Mouse (Mus musculus): ENCODE results near the gene Proca1.

The Proca1 gene

DNA sequence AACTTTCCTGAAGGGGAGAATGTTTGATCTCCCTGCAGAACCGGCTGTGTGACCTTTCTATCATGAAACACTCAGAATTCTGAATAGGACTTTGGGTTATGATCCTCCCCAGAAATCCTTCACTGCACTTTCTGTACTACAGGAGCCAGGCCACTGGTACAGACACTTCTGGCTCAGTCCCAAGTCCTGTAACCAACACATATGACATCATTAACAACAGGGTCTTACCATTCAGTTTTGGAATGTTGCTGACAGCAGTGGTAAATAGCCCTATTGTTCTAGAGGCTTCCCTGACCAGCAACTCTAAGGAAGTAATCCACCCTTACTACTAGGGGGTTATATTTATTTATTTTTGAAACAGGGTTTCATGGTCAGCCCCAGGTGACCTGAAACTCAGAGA lies at the start of gene Proca1:
Gene Proca1 (plus strand): TSS at position 280 of the 400 bp plus-strand sequence.
- DNase-seq = no peak

DNA sequence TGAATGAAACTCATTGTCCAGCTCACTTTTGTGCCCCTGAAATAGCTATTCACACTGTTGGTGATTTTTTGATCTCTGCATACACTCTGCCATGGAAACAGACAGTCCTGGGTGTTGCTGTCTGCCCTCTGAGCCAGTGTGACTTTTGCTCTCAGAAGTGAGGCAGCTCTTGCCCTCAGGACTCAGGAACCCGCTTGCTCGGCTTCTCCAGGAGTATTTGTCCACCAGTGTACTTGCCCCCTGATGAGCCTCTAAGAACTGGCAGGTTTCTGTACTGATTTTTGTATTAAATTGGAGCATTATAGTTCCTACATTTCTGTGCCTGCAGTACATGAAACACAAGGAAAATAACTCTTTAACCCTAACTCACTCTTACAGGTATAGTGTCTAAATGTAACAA lies 49.7 kb upstream of the Proca1 start:
- no peak for DNase-seq

DNA sequence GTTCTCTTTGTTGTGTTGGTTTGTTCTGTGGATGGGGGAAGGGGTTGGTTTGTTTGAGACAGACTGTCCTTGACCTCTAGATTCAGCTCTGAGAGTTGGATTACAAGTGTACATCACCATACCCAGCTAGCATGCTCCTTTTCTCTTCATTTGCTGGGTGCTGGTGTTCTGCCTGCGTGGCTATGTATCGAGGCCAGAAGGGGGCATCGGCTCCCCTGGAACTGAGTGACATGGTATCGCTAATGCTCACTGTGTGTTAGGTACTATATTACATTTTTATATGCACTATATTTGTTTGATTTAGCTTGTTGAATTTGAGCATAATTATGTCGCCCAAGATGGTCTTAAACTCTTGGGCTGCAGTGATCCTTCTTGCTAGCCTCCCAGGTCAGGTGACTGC lies 47.0 kb upstream of the Proca1 start:
- no peak for DNase-seq

DNA sequence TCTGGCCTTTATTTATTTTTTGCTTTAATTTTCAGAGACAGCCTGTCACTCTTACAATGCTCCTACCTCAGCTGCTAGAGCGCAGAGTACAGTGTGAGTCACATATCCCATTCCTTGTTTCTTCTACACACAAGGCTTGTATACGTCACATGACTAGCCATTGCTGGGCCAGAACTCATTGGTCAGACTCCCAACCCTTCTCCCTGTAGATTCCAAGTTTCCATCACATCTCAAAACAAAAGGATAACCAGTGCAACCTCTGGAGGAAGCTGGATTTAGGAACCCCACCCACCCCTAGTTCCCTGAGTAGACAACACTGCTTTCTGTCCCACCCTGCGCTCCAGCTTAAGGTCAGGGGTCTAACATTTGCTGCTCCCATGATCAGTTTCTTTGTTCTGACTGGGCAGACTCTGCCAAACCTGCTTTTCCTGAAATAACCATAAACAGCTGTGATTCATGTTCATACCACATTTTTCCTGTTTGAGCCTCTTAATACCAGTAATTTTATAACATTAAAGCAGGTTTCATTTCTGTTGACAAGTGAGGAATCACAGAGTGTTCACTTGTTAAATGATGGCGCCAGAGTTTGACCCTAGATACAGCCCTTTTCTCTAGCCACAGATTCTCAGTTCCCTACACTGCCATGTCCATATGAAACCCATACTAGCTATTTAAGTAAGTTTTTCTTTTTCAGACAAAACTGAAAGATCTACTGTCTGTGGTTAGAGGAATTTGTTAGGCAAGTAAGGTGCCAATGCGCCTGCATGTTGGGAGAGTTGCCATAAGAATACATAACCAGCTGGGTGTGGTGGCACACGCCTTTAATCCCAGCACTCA lies 46.3 kb upstream of the Proca1 start:
- no peak for DNase-seq

DNA sequence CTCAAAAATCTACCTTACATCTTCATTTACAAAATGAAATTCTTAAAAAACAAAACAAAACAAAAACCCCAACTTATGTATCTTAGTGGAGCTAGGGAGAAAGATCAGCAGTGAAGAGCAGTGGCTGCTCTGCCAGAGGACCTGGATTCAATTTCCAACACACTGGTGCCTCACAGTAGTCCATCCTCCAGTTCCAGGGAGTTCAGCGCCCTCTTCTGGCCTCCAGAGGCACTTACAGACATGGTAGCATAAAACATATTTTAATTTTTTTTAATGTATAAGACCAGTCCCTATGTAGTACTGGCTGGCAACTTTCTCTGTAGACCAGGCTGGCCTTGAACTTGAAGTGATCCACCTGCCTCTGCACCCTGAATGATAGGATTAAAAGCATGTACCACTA lies 42.0 kb upstream of the Proca1 start:
- no peak for DNase-seq

DNA sequence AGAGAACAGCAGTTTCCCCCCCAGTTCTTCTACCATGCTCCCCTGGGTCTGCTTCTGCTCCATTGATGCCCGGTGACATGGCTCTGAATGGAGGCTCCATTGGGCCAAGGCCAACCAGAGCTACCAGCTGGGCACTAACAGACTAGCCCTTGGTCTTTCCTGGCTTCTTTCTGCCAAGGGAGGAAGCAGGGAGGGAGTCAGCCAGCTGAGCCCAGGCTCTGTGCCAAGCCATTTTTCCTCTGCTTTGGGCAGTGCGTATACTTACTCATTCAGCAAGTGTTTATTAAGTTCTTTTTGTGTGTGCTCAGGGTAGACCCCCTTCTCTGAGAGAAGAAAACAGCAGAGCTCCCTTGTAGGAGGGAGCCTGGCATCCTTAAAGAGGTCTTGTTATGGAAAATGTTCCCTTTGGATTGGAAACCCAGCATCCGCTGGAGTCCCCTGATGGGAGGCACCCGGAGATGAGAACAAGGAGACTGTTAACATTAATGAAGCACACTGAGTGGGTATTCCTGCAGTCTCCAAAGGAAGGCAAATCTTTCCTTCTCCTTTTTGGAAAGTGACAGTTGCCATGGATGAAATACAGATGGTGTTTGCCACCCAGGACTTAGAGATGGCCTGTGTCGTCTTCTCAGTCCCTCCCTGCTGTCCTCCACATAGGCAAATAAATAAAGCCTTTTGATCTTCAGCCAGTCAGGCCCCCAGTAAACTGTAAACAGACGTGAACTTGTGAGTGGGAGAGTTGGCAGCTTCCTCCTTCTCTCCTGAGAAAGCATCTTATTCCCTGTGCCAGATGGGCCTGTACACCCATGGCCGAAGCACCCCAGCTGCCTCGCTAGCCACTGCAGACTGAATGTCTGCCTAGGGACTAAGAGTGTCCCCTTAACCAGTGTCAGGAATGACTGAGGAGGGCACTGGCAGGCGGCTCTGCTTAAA lies 40.6 kb upstream of the Proca1 start:
- no peak for DNase-seq

DNA sequence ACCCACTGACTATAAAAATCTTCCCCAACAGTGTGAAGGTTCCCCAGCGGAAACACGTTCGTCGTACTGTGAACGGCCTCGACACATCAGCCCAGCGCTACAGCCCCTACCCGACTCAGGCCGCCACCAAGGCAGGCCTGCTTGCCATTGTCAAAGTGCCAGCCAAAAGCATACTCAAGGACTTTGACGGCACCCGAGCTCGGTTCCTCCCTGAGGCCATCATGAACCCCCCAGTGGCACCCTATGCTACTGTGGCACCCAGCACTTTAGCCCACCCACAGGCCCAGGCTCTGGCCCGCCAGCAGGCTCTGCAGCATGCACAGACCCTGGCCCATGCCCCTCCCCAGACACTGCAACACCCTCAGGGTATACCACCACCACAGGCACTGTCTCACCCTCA lies 39.4 kb upstream of the Proca1 start:
- DNase-seq = no peak

DNA sequence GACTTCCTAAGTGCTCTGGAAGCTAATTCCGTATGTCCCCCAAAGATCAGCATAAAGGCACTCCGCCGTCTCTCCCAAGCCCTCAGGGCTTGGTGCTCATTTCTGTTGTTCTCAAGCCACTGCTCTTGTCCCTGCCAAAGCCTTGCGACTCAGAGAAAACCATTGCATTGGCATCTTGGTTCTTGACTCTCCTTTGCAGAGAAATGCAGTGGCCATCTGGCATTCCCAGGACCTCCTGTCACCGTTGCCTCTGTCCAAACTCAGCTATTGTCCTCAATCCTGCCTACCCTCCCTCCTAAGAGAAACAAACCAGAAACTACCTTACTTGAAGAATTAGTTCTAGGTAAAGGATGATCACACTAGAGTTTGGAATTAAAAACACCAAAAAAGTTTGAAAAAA lies 37.5 kb upstream of the Proca1 start:
- DNase-seq = no peak

DNA sequence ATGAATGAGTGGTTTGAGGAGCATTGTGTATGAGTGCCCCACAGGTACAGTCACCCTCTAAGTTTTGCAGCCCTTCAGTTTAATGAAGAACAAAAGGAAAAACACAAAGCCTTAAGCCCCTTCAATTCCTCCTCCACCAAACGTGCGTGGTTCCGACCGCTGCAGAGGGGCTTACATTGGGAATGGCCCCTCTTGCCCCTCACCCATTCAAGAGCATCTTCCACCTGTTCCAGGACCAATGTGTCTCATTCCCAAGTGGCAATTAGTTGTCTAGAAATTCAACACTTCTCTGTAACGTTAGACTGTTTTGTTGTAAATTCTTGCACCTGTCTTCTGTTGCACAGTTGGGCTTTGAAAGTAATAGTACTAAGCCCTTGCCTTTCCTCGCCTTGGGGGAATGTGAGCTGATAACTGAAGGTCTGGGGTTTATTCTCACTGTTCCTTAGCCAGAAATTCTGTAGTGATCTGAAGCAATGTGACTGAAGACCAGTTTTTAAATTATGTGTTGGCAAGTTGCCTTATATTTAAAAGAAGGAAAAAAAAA lies 37.0 kb upstream of the Proca1 start:
- no peak for DNase-seq

DNA sequence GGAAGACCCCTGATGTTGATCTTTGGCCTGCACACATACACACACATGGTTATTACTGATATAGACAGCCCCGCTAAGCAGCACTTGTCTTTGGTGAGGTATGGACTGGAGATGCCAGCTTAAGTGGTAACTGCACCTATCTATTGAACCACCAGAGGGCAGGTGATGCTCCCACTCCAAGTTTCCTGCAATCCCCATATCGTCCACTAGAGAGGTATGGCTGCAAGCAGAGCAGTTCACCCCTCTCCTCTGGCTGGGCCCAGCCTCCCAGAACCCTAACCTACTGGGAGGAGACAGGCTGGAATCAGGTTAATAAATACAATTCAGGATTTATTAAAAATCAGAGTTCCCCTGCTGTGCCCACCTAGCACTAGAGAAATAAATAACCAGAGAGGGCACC lies 34.1 kb upstream of the Proca1 start:
- DNase-seq = peak; percentile 86

DNA sequence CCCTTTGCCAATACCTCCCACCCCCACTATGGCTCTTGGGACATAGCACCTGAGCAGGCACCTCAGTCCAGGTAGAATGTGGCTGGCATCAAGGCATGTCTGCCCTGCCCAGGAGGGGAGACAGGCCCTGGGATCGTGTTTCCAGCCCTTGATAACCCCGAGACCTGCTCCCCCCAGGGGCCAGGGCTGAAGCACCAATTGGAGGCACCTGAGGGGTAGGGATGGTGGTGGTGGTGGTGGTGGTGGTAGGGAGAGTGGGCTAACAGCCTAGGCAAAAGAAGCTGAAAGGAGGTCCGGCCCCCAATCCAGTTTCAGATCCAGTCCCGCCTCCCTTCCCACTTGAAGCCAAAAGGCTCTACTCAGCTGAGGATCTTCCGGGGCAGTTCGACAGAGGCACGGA lies 33.6 kb upstream of the Proca1 start:
- no peak for DNase-seq

DNA sequence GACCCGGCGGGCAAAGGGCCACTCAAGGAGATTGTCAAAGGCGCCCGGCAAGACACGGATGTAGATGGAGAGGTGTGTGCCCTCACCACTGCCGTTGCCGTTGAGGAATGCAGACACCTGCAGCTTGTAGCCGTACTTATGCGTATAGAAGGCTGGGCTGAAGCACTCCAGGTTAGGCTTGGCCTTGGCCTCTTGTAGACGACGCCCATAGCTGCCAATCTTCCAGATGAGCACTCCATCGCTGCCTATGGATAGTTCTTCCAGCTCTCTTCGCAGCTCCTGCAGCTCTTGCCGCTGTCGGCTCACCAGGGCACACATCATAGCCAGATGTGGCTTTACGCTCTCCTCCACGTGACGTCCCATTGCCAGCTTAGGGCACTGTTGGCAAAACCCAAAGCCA lies 33.0 kb upstream of the Proca1 start:
- no peak for DNase-seq

DNA sequence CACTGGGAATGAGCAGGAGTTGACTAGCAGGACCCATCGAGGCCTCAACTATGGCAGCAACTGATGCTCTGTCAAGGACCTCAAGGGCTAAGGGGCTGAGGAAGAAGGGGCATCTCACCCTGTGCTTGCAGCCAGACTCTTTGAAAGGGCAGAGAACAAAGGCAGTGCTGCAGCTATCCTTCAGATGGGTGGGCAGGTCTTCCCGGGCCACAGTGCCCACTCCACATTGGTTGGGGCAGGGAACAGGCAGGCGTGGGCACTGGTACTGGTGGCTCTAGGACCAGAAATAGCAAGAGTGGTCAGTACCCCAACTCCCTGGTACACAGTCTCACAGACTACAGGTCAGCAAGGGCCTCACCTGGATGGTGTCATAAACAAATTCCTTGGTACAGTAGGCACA lies 32.5 kb upstream of the Proca1 start:
- no peak for DNase-seq

DNA sequence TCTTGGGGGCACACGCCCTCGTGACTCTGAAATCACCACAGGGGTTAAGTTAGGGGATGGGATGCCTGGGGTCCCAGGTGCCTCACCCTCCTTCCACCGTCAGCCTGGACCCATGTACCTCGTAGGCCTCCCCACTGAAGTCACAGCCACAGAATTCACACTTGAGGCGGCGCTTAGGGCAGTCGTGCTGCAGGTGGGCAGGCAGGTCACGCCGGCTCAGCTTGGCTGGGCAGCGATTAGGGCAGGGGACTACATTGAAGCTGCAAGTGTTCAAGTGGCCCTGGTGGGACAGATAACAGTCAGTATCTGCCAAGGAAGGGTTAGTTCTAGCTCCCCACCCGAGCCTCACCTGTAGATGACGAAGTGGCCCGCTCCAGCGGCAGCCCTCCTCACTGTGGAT lies 32.0 kb upstream of the Proca1 start:
- DNase-seq = no peak

DNA sequence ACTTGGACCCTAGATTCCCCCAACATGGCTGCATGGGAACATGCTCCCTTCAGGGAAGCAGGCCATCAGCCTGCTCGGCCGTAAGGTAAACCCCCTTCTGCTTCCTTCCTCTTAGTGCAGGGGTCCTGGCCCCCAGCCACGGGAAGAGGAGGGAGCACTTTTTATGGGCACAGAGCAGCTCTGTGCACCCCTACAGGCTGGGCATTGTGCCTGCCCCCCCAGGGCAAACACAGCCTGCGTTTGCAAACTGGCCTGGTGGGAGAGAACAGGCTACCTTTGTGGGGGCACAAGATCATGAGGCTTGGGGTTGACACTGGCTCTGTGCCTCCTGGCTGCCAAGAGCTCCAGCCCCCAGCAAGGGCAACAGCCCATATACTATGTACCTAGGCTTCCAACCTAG lies 31.2 kb upstream of the Proca1 start:
- no peak for DNase-seq

DNA sequence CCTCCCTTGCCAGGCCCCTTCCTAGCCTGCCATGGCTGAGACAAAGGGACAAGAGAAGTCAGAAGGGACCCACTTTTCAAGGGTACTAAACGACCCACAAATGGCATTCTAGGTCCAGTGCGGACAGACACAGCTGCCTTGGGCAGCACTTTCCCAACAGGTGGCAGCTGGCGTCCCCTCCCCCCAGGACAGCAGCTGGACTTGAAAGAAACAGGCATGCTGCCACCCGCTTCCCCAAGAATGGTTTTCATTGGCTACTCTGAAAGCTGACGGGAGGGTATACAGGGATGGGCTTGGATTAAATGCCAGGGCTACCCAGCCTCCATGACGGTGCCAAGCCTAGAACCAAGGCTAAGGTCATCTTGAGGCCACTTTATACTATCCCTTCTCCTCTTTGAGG lies 30.7 kb upstream of the Proca1 start:
- DNase-seq = no peak

DNA sequence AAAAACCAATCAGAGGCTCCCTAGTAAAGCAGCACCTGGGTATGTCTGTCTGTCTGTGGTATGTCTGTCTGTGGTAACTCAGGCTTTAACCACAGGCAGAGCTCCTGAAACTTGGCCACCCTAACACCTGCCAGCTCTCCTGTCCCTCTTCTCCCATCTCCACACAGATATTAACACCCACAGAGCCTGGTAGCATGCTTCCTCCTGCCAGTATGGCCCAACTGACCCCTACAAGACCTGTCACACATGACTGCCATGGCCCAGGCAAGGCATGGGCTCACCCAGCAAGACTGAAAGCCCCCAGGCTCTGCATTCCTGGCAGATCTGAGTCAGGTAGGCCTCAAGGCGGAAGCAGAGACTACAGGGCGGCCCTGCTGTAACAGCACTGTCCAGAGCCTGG lies 30.1 kb upstream of the Proca1 start:
- DNase-seq = no peak

DNA sequence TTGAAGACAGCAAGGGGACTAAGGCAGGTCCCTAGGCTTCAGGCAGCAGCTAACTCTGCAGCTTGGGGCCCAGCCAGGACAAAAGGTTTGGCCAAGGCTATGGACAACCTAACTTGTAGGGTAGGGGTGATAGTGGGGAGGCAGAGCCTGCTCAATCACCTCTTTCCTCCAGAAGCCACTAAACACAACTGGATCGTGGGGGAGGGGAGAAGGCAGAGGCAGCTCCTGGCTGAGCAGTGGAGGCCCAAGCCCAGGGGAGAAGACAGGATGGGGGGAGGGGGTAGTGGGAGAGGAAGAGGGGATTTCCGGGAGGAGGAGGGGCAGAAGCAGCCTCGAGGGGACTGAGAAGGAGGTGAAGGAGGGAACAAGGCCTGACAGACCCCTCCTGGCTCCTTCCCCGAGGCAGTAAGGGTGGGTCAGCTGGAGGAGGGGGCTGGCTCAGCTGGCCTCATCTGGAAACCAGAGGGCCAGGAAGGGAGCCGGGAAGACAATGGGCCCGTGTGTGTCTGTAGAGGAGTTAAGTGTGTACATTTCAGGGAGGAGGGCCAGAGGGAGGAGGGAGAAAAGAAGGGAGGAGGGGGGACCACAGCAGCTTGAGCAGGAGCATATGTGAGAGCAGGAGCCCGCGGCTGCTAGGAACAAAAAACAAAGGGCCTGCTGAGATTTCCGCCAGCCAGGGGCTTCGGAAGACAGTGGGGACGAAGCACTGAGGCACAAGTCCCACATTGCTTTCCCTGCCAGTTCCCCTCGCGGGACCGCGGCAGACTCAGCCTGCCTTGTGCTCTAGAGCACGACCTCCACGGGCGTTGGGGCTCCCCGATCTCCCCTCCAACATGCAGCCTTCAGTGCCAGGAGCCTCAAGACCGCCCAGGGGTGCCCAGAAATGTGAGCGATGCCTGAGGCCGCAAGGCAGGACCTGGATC lies 29.2 kb upstream of the Proca1 start:
- DNase-seq = peak; percentile 76

DNA sequence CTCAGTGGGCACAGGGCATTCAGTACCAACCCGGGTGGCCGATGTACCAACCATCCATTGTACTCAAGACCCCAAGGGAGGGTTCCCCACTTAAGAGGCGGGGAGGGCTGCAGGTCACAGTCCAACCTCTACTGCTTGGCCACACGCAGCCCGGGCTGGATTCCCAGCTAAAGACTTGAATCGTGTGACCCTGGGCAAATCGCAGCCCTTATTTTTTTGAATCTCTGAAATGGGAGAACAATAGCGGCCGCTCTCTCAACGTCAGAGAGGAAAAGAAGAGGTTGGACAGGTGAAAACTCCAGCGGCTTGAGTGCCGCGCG lies 28.6 kb upstream of the Proca1 start:
- no peak for DNase-seq

DNA sequence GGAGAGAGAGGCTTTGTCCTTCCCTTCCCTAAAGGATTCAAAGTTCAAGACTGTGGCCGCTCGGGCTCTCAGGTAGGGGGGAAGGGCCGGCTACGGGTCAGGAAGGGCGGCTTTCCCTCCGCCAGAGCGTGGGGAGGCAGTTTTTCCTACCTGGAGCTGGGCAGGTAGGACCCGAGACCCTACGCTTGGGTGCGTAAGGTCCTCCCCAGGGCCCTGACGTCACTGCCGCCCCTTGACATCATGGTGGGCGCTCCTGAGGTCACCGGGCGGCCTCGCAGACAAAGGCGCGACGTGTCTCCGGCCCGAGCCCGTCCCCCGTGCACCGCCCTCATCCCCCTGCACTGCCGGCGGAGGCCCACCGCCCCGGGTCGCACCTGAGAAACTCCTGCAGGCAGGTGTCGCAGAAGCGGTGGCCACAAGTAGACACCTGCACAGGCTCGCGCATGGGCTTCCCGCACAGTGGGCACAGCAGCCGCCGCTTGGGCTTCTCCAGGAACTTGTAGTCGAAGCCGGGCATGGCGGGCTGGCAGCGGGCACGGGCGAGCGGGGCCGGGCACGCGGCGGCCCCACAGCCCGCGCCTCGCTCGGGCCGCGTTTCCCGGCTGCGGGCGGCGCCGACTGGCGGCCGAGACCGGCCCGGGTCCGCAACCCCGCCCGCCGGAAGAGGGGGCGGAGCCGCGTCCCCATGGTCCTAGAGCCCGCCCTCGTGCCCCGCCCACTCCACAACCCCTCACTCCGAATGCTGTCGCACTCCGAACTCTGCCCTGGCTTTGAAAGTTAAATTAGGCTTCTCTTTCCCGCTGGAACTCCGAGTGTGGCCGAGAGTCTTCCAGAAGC lies 28.1 kb upstream of the Proca1 start, which contains the start of gene Traf4:
Gene Traf4 (minus strand): TSS at position 666 of the 837 bp plus-strand sequence.
- DNase-seq = peak; percentile 90

DNA sequence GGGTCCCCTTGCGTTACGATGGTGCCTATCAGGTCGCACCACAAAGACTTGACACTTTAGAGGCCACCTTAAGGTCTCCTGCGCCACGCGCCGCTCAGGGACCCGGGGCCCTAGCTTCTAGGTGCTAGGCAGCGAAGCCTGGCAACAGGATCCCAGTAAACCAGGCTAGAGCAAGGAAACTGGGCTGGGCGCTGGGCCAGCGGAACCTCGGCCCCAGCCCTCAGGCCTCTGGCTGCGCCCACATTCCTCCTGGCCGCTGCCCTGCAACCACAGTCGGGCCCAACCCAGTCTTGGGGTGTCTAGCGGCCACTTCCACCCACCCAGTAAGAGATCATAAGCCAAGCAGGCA lies 27.5 kb upstream of the Proca1 start:
- DNase-seq = no peak

DNA sequence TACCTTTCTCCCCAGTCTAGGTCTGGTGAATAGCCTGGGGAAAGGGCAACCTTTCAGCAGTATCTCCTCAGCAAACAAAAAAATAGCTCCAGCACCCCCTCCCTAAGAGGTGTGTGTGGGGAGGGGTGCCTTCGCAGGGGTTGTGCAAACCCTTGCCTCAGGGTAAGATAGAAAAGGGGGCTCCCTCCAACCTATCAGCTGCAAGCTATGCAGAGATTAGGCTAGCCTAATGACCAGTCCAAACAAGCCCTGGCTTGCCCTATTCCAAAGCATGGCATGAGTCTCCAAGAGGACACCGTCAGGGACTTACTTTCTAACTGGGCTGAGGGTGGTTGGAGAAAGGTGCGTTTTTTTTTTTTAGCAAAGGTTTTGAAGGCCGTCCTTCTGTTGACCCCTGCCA lies 27.0 kb upstream of the Proca1 start:
- no peak for DNase-seq

All from thymus, postnatal 25 days (tissue).